Comparison of ENCODE assay signal across 19 mouse cellular contexts in genomic region chr3:101314954-101315353, GRCm38 (mm10). TPM values are rescaled to one million over a fixed set of nuclear protein-coding genes. Genes with fewer than 3 reads are reported as not detected.
DNase-seq lines count a peak whose midpoint lies in the region; ATAC-seq and TF ChIP-seq lines count a peak whose summit lies in the region.
"Had no signal": no experiment of that assay in that cellular context is flagged by ENCODE, and none has a peak within 500 bp of the region (broad histone marks: within the 10 kb centered on the region; RNA-seq: fewer than 3 reads in every experiment).

No protein-coding gene starts in this region.

- H3K4me2 ChIP-seq in embryonic facial prominence, embryonic 14.5 days (ENCODE audit: low read depth, low read length), result no peak overlapping the region
- H3K4me2 ChIP-seq in kidney, postnatal 0 days (ENCODE audit: low read length), result no peak overlapping the region
- H3K4me2 ChIP-seq: hindbrain, embryonic 15.5 days; limb, embryonic 12.5 days; midbrain, embryonic 12.5 days had no signal

- no peak overlapping the region for H3K27ac ChIP-seq in embryonic facial prominence, embryonic 14.5 days (replicated peaks; ENCODE audit: low read depth, low read length)
- no peak overlapping the region for H3K27ac ChIP-seq in embryonic facial prominence, embryonic 10.5 days (replicated peaks)
- H3K27ac ChIP-seq in kidney, postnatal 0 days, result no peak overlapping the region
- H3K27ac ChIP-seq: hindbrain, embryonic 15.5 days; left cerebral cortex, adult 2 months; limb, embryonic 12.5 days; macrophage; midbrain, embryonic 12.5 days had no signal

- intact Hi-C loops in left cerebral cortex, postnatal 10 days (cut with DNase I), result no loop called here

- no peaks in the 10 kb centered on the region for H3K36me3 ChIP-seq in embryonic facial prominence, embryonic 14.5 days (ENCODE audit: control insufficient read depth, insufficient read depth, low read length)
- no peaks in the 10 kb centered on the region for H3K36me3 ChIP-seq in embryonic facial prominence, embryonic 10.5 days (replicated peaks)
- no peaks in the 10 kb centered on the region for H3K36me3 ChIP-seq in kidney, postnatal 0 days (ENCODE audit: insufficient read depth, low read length)
- H3K36me3 ChIP-seq: hindbrain, embryonic 15.5 days; limb, embryonic 12.5 days; midbrain, embryonic 12.5 days had no signal

- DNase-seq in embryonic facial prominence, embryonic 14.5 days (ENCODE audit: low spot score), result peak; percentile 31
- no peak for DNase-seq in embryonic facial prominence, embryonic 10.5 days (ENCODE audit: low spot score)
- peak; percentile 42 for DNase-seq in kidney, postnatal 0 days (ENCODE audit: low spot score)
- no peak for DNase-seq in kidney, postnatal 25 days
- peak; percentile 1 for DNase-seq in thymus, postnatal 25 days
- DNase-seq in thymus, postnatal 36 days, result no peak
- DNase-seq in urinary bladder, postnatal 25 days (ENCODE audit: low spot score), result no peak
- no peak for DNase-seq in left cerebral cortex, postnatal 10 days (ENCODE audit: extremely low spot score in 1 of 2, low spot score in 2 of 2)
- DNase-seq: adrenal gland, postnatal 36 days; heart, postnatal 14 days; kidney, adult 2 months; right cerebral cortex, postnatal 25 days had no signal

- peak; percentile 59 for TF ChIP-seq CTCF in kidney, postnatal 0 days (IDR thresholded peaks at IDR 0.05; ENCODE audit: low read depth)

- H3K4me3 ChIP-seq in embryonic facial prominence, embryonic 14.5 days (ENCODE audit: low read depth, low read length), result no peak overlapping the region
- no peak overlapping the region for H3K4me3 ChIP-seq in embryonic facial prominence, embryonic 10.5 days
- no peak overlapping the region for H3K4me3 ChIP-seq in kidney, postnatal 0 days (replicated peaks; ENCODE audit: low read depth, low read length)
- H3K4me3 ChIP-seq: erythroblast, embryonic 14.5 days; hindbrain, embryonic 15.5 days; left cerebral cortex, adult 2 months; limb, embryonic 12.5 days; midbrain, embryonic 12.5 days had no signal

- H3K4me1 ChIP-seq in embryonic facial prominence, embryonic 14.5 days (ENCODE audit: control insufficient read depth, insufficient read depth, low read length), result no peaks in the 10 kb centered on the region
- H3K4me1 ChIP-seq in embryonic facial prominence, embryonic 10.5 days, result peaks cover 12% of the 10 kb centered on the region; the same call in 1 of the 2 replicates
- 0 out of 2 replicates have a peak, but pooled peaks cover 2% of the 10 kb centered on the region for H3K4me1 ChIP-seq in kidney, postnatal 0 days (replicated peaks; ENCODE audit: insufficient read depth, low read length)
- H3K4me1 ChIP-seq: hindbrain, embryonic 15.5 days; midbrain, embryonic 12.5 days had no signal

- H3K9ac ChIP-seq in embryonic facial prominence, embryonic 14.5 days (ENCODE audit: low read depth, low read length), result no peak overlapping the region
- no peak overlapping the region for H3K9ac ChIP-seq in kidney, postnatal 0 days (ENCODE audit: low read depth, low read length)
- H3K9ac ChIP-seq: hindbrain, embryonic 15.5 days; limb, embryonic 12.5 days; midbrain, embryonic 12.5 days had no signal

- no peaks in the 10 kb centered on the region; the same call in 1 of the 2 replicates for H3K9me3 ChIP-seq in embryonic facial prominence, embryonic 14.5 days (ENCODE audit: control insufficient read depth, low read length)
- no peaks in the 10 kb centered on the region for H3K9me3 ChIP-seq in embryonic facial prominence, embryonic 10.5 days
- H3K9me3 ChIP-seq in kidney, postnatal 0 days (replicated peaks; ENCODE audit: low read length), result no peaks in the 10 kb centered on the region
- H3K9me3 ChIP-seq: hindbrain, embryonic 15.5 days; midbrain, embryonic 12.5 days had no signal

- ATAC-seq in embryonic facial prominence, embryonic 14.5 days (ENCODE audit: low read depth), result no peak
- ATAC-seq in kidney, postnatal 0 days (replicated peaks; ENCODE audit: low FRiP score, low read depth), result no peak

- no peaks in the 10 kb centered on the region for H3K27me3 ChIP-seq in embryonic facial prominence, embryonic 14.5 days (replicated peaks; ENCODE audit: control insufficient read depth, insufficient read depth, low read length)
- H3K27me3 ChIP-seq in embryonic facial prominence, embryonic 10.5 days (replicated peaks; ENCODE audit: low read depth, poor library complexity, severe bottlenecking), result no peaks in the 10 kb centered on the region
- H3K27me3 ChIP-seq in kidney, postnatal 0 days (ENCODE audit: insufficient read depth, low read length), result no peaks in the 10 kb centered on the region
- H3K27me3 ChIP-seq: hindbrain, embryonic 15.5 days; limb, embryonic 12.5 days; midbrain, embryonic 12.5 days had no signal

- WGBS in embryonic facial prominence, embryonic 14.5 days, result 74% methylated on average over 6 of the region's 6 CpGs
- whole genome bisulfite sequencing in embryonic facial prominence, embryonic 10.5 days, result 78% methylated on average over 6 of the region's 6 CpGs
- WGBS in kidney, postnatal 0 days, result 51% methylated on average over 6 of the region's 6 CpGs

RNA-seq across cellular contexts. Expression of gene Cd2, which starts 27.2 kb away (rescaled TPM):
- polyA plus RNA-seq in embryonic facial prominence, embryonic 14.5 days (2014; fragmentation: Nextera tagmentation; extraction: Ambion mirVana), result 0.41 TPM in 1 of 2 replicates, not detected in the other
- polyA plus RNA-seq in embryonic facial prominence, embryonic 10.5 days (2016; fragmentation: Nextera tagmentation; extraction: Ambion mirVana), result not detected in 2 replicates
- polyA plus RNA-seq in kidney, postnatal 0 days (2015; fragmentation: Nextera tagmentation; extraction: Ambion mirVana), result not detected in 2 replicates
- total RNA-seq in left cerebral cortex, postnatal 10 days (2021), result not detected
- total RNA-seq: gastrocnemius, adult 8-10 months; left cerebral cortex, adult 2 months had no signal
- polyA plus RNA-seq: erythroblast, embryonic 14.5 days; hindbrain, embryonic 15.5 days; limb, embryonic 12.5 days; midbrain, embryonic 12.5 days had no signal

Comparison
In these comparisons a context has a peak if more than half of its experiments do, and no peak if none do; other contexts are left out.
1. DNase-seq: peak in embryonic facial prominence, embryonic 14.5 days (single experiment), kidney, postnatal 0 days (single experiment) and thymus, postnatal 25 days (single experiment); none in embryonic facial prominence, embryonic 10.5 days (single experiment), kidney, postnatal 25 days (0 of 2), thymus, postnatal 36 days (0 of 2), urinary bladder, postnatal 25 days (single experiment) and left cerebral cortex, postnatal 10 days (0 of 2).